Mouse (Mus musculus): ENCODE measurements around the gene Gabrd.

Gene Gabrd

GRCm38 (mm10) chr4:155344299-155344600 lies 53.7 kb downstream of the Gabrd start:
- in situ Hi-C loops (cut with MboI, MseI), result no loop called here

- in situ Hi-C loops (cut with MboI, MseI), result no loop called here
Observed at GRCm38 (mm10) chr4:155343415-155344298, 54.3 kb downstream of the Gabrd start.

- in situ Hi-C loops (cut with MboI, MseI), result no loop called here
Observed at GRCm38 (mm10) chr4:155336284-155337050, 61.4 kb downstream of the Gabrd start.
